Mouse (Mus musculus) heart, embryonic 12.5 days (tissue): ENCODE measurements around the gene Nipal1. TPM values are rescaled to one million over a fixed set of nuclear protein-coding genes. Genes with fewer than 3 reads are reported as not detected.
A peak's percentile ranks its signal among the peaks of the same experiment; 100 is the strongest.

Experiments
- ATAC-seq: fragments of 200-750 bp; cut with Nextera tagmentation; 2 replicates; pipeline ENCODE4 v1.8.0; 2017; ENCODE audit warnings: moderate TSS enrichment, moderate library complexity; ENCODE audit not compliant: insufficient number of reproducible peaks, low FRiP score
- H3K27ac ChIP-seq: fragments of 300-500 bp; sonication (generic); 2 replicates; pipeline ENCODE4 v1.5.1; 2016; ENCODE audit warnings: mild to moderate bottlenecking, moderate library complexity; ENCODE audit not compliant: poor library complexity, severe bottlenecking
- H3K27me3 ChIP-seq: fragments of 300-500 bp; sonication (generic); replicated peaks from 2 replicates; pipeline ENCODE4 v1.6.1; 2016; ENCODE audit warnings: mild to moderate bottlenecking, moderate library complexity
- H3K36me3 ChIP-seq: fragments of 300-500 bp; sonication (generic); 2 replicates; pipeline ENCODE4 v1.6.1; 2016; ENCODE audit warnings: mild to moderate bottlenecking, moderate library complexity
- H3K4me1 ChIP-seq: fragments of 300-500 bp; sonication (generic); replicated peaks from 2 replicates; pipeline ENCODE4 v1.6.1; 2016; ENCODE audit warnings: mild to moderate bottlenecking
- H3K4me2 ChIP-seq: fragments of 300-500 bp; sonication (generic); 2 replicates; pipeline ENCODE4 v1.6.1; 2016; ENCODE audit warnings: mild to moderate bottlenecking, moderate library complexity
- H3K4me3 ChIP-seq: fragments of 300-500 bp; sonication (generic); 2 replicates; pipeline ENCODE4 v1.5.1; 2016; ENCODE audit warnings: mild to moderate bottlenecking
- H3K9ac ChIP-seq: fragments of 300-500 bp; sonication (generic); 2 replicates; pipeline ENCODE4 v1.6.1; 2016; ENCODE audit warnings: mild to moderate bottlenecking, moderate library complexity
- H3K9me3 ChIP-seq: fragments of 300-500 bp; sonication (generic); replicated peaks from 2 replicates; pipeline ENCODE4 v1.6.1; 2016; ENCODE audit warnings: mild to moderate bottlenecking, moderate library complexity
- WGBS: fragments of 180-500 bp; shearing (Covaris S2); methylation state at CpG from one replicate; pipeline ENCODE4 v1.1.7; 2016; 5-methylcytosine and 5-hydroxymethylcytosine counted together
- polyA plus RNA-seq: library from polyadenylated mRNA; unstranded; fragments of >200 nt; fragmentation: Nextera tagmentation; extraction: Ambion mirVana; gene quantifications from 2 replicates; pipeline ENCODE4 v1.2.1, GENCODE M21; 2016

The Nipal1 gene
- polyA plus RNA-seq, 1 experiment from 2014 or later, result not detected

- no peak overlapping the region for H3K27ac ChIP-seq
- H3K4me1 ChIP-seq, result no peaks in the 10 kb centered on the region
- no peak overlapping the region for H3K4me2 ChIP-seq
- H3K27me3 ChIP-seq, result no peaks in the 10 kb centered on the region
- H3K9me3 ChIP-seq, result peaks cover 3% of the 10 kb centered on the region; the same call in 1 of the 2 replicates
- 49% methylated on average over 2 of the region's 2 CpGs for WGBS
- H3K4me3 ChIP-seq, result no peak overlapping the region
- H3K36me3 ChIP-seq, result no peaks in the 10 kb centered on the region
- no peak overlapping the region for H3K9ac ChIP-seq
- ATAC-seq, result no peak
Measured at GRCm38 (mm10) chr5:72699500-72699818, 51.9 kb downstream of the Nipal1 start.

GRCm38 (mm10) chr5:72702202-72702601 is 54.6 kb downstream of the Nipal1 start:
- Histone ChIP-seq H3K36me3 (no peaks in the 10 kb centered on the region), H3K4me3 (no peak overlapping the region), H3K27ac (no peak overlapping the region), H3K9me3 (peaks cover 7% of the 10 kb centered on the region), H3K4me2 (no peak overlapping the region), H3K4me1 (no peaks in the 10 kb centered on the region), H3K27me3 (no peaks in the 10 kb centered on the region), H3K9ac (no peak overlapping the region)
- no peak for ATAC-seq

GRCm38 (mm10) chr5:72706095-72706494 is 58.5 kb downstream of the Nipal1 start:
- H3K36me3 ChIP-seq, result no peaks in the 10 kb centered on the region
- no peaks in the 10 kb centered on the region for H3K27me3 ChIP-seq
- 63% methylated on average over 10 of the region's 10 CpGs for WGBS
- no peak overlapping the region for H3K4me3 ChIP-seq
- no peak for ATAC-seq
- H3K9ac ChIP-seq, result no peak overlapping the region
- no peak overlapping the region for H3K27ac ChIP-seq
- H3K4me2 ChIP-seq, result 0 out of 2 replicates have a peak overlapping the region, but pooled peaks have one; percentile 18
- H3K9me3 ChIP-seq, result peaks cover 7% of the 10 kb centered on the region
- H3K4me1 ChIP-seq, result no peaks in the 10 kb centered on the region

- peaks cover 4% of the 10 kb centered on the region for H3K9me3 ChIP-seq
- H3K27ac ChIP-seq, result no peak overlapping the region
- no peaks in the 10 kb centered on the region for H3K4me1 ChIP-seq
- no peak overlapping the region for H3K4me3 ChIP-seq
- no peak for ATAC-seq
- 62% methylated on average over 10 of the region's 10 CpGs for whole genome bisulfite sequencing
- H3K9ac ChIP-seq, result no peak overlapping the region
- no peaks in the 10 kb centered on the region for H3K27me3 ChIP-seq
- H3K4me2 ChIP-seq, result peak overlapping the region; percentile 18; the same call in 1 of the 2 replicates
- no peaks in the 10 kb centered on the region for H3K36me3 ChIP-seq
Measured at GRCm38 (mm10) chr5:72706722-72707121, 59.1 kb downstream of the Nipal1 start.

- no peaks in the 10 kb centered on the region for H3K4me1 ChIP-seq
- 84% methylated on average over 13 of the region's 13 CpGs for WGBS
Measured at GRCm38 (mm10) chr5:72709451-72709850, 61.9 kb downstream of the Nipal1 start.

GRCm38 (mm10) chr5:72709976-72710375 is 62.4 kb downstream of the Nipal1 start:
- no peaks in the 10 kb centered on the region for H3K27me3 ChIP-seq
- no peaks in the 10 kb centered on the region for H3K4me1 ChIP-seq
- peaks cover 4% of the 10 kb centered on the region for H3K9me3 ChIP-seq
- H3K4me2 ChIP-seq, result no peak overlapping the region
- no peaks in the 10 kb centered on the region for H3K36me3 ChIP-seq
- H3K27ac ChIP-seq, result no peak overlapping the region
- H3K9ac ChIP-seq, result no peak overlapping the region
- WGBS, result 88% methylated on average over 9 of the region's 9 CpGs
- H3K4me3 ChIP-seq, result no peak overlapping the region
- no peak for ATAC-seq

More at GRCm38 (mm10) chr5:72709451-72709850, 61.9 kb downstream of the Nipal1 start:
- Histone ChIP-seq H3K9me3 (peaks cover 4% of the 10 kb centered on the region), H3K4me2 (no peak overlapping the region), H3K36me3 (no peaks in the 10 kb centered on the region), H3K27ac (no peak overlapping the region), H3K4me3 (no peak overlapping the region), H3K9ac (no peak overlapping the region), H3K27me3 (no peaks in the 10 kb centered on the region)
- ATAC-seq, result no peak

- H3K9me3 ChIP-seq, result no peaks in the 10 kb centered on the region
- WGBS, result 22% methylated on average over 4 of the region's 4 CpGs
- H3K4me3 ChIP-seq, result no peak overlapping the region
- no peaks in the 10 kb centered on the region for H3K36me3 ChIP-seq
- no peaks in the 10 kb centered on the region for H3K4me1 ChIP-seq
- no peaks in the 10 kb centered on the region for H3K27me3 ChIP-seq
- H3K4me2 ChIP-seq, result no peak overlapping the region
- H3K9ac ChIP-seq, result no peak overlapping the region
- no peak overlapping the region for H3K27ac ChIP-seq
- no peak for ATAC-seq
Measured at GRCm38 (mm10) chr5:72710572-72711278, 63.1 kb downstream of the Nipal1 start.

- Histone ChIP-seq H3K36me3 (no peaks in the 10 kb centered on the region), H3K27ac (no peak overlapping the region), H3K4me2 (no peak overlapping the region), H3K4me1 (no peaks in the 10 kb centered on the region), H3K27me3 (no peaks in the 10 kb centered on the region), H3K9me3 (no peaks in the 10 kb centered on the region), H3K4me3 (no peak overlapping the region), H3K9ac (no peak overlapping the region)
- no peak for ATAC-seq
- 62% methylated on average over 7 of the region's 7 CpGs for WGBS
Measured at GRCm38 (mm10) chr5:72720587-72720986, 73.0 kb downstream of the Nipal1 start.

Other genes starting within 250 kb of the Nipal1 start
- 26.2 and 28.9 TPM in 2 replicates for gene Corin, start 143.3 kb upstream of the Nipal1 start, polyA plus RNA-seq
- 16.8 and 17.6 TPM in 2 replicates for gene Nfxl1, start 88.1 kb upstream of the Nipal1 start, polyA plus RNA-seq
- 0.27 and 0.35 TPM in 2 replicates for gene Zar1, start 66.5 kb upstream of the Nipal1 start, polyA plus RNA-seq
- gene Gm5868, start 60.2 kb upstream of the Nipal1 start, polyA plus RNA-seq, result not detected in 2 replicates
- gene Cnga1, start 3.5 kb upstream of the Nipal1 start, polyA plus RNA-seq, result not detected in 2 replicates
- not detected in 2 replicates for gene Txk, start 105.0 kb downstream of the Nipal1 start, polyA plus RNA-seq
- gene Tec, start 220.7 kb downstream of the Nipal1 start, polyA plus RNA-seq, result 17.1 TPM in 2 replicates